Mouse (Mus musculus): ENCODE results near the gene Gm20532.
"Not testable (repeated sequence)": the region's sequence is repeated elsewhere in the genome, so short reads cannot be mapped to it uniquely, and the experiment has no call there.

Gm20532 gene

DNA sequence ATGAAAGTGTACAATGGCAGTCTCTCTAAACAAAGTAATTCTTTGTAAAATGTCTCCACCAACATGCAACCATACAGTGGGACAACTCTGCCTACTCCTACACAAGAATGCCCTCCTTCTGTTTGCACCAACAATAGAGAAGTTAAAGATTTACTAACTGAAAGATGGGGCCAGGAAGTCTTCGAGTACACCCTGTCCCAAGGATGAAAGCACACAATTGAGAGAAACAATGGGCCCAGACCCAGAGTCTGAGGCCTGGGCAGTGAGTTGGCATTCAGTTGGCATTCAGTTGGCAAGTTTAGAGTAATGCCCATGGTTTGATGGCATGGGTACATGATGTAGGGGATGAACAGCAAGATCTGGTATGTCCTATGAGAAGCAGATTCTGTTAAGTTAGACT is 68.2 kb downstream of the Gm20532 start:
- no peak for DNase-seq (ENCODE audit: low spot score)

DNA sequence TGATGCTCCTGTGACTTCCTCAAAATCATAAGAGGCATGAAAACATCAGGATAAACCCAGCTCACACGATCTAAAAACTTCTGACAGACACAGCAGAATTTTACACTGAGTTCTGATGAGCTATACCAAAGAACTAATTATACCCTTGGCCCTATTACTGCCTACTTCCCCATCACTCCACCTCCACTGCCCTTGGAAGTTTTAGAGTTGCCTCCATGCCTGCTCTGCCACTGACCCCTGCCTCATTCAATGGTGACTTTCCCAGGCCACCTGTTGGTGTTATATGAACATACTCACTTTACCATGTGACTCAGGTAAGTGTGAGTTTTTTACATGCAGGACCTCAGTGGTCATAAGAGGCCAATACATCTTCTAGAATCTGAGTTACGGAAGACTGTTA is 71.0 kb downstream of the Gm20532 start:
- DNase-seq (ENCODE audit: low spot score), result no peak

DNA sequence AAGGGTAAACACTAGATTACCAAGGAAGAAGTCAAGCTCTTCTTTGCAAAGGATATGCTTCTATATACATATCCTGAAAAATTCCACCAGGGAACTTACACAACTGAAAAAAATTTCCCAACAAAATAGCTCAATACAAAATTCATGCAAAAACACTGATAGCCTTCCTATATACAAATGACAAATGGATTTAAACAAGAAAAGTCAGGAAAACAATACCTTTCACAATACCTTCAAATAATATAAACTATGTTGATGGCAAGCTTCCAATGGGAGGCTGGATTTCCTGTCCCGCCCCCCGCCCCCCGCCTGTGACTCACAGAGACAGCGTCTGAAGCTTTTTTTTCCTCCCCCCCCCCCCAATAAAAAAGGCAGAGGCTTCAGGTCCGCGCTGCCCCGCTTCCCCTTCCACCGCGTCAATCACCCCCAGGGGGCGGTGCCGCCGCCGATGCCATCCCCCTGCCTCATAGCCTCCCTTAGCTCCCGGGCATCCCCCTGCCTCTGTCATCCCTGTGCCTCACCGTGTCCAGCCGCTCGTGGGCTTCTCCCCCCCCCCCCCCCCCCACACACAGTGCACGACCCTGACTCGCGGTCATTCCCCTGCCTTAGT is 74.8 kb downstream of the Gm20532 start:
- DNase-seq (ENCODE audit: low spot score), result no peak

DNA sequence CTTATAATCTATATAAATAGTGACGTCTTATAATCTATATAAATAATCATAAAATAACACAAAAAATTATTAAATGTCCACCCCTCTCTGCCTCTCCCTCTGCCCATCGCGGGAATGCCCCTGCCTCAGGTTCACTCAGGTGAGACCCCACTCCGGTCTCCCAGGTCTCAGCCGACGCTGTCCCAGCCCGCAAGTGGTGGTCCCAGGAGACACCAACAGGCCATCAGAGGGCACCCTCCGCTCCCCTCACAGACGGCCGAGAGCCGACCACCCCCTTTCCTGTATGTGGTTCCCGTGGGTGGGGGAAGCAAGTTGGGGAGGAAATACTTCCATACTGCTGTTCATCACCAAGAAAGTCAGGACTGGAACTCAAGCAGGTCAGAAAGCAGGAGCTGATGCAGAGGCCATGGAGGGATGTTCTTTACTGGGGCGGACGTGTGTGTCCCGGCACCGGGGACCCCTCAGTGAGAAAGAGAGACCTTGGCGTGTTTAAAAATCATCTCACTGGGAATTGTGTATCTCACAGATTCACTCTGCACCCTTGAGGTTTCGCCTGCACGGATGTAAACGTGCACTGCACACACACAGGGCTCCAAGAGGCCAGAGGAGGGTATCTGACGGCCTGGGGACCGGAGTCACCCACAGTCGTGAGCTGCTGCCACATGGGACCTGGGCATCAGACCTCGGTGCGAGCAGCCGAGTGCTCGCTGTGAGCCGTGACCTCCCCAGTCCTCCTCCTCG is 75.5 kb downstream of the Gm20532 start:
- no peak for DNase-seq (ENCODE audit: low spot score)

DNA sequence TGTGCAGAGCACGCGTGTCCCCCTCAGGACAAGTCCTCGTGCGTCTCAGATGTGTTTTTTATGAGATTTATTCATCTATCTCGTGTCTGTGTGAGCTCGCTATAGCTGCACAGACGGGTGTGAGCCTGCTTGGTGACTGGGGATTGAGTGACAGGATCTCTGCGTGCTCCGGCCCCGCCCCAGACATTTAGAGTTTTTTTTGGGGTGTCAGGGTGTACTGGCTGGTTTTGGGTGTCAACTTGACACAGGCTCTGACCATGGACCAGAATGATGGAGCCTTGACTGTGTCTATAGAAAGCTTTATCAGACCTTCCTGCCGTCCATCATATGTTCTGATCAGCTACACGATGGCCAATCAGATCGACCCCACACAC is 76.1 kb downstream of the Gm20532 start:
- no peak for DNase-seq (ENCODE audit: low spot score)

DNA sequence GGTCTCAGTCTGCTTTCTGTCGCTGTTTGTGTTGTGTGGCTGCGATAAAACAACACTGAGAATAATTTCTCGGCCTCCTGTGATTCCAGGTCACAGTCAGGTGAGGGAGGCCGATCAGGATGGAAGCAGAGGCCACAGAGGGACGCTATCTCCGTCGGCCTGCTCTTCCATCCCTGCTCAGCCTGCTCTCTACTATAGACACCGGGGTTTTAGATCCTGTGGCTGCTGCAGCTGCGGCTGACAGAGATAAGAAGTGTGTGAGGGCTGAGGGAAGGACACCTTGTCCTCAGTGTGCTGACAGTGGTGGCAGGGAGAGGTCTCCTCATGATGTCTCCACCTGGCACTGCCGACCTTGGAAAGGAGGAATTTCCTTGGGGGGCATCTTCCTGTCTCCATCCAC is 76.7 kb downstream of the Gm20532 start:
- DNase-seq (ENCODE audit: low spot score), result no peak

DNA sequence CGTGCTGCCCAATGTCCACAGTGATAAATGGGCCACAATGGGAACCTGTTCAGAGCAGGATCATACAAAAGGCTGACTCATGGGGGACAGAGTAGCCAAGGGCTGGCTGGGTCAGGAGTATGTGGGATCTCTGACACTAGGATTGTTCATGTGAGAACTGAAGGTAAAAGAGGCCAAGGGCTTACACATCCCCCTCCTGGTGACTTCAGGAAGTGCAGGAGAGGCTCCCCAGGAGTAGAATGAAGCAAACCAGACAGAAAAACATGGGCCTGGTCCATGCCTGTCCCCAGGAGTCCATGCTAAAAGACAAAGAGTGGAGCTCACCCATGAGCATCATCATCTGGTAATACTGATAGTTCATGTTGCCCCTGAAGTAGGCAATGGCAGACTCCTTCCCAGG is 77.1 kb downstream of the Gm20532 start:
- DNase-seq (ENCODE audit: low spot score), result not testable (repeated sequence)

DNA sequence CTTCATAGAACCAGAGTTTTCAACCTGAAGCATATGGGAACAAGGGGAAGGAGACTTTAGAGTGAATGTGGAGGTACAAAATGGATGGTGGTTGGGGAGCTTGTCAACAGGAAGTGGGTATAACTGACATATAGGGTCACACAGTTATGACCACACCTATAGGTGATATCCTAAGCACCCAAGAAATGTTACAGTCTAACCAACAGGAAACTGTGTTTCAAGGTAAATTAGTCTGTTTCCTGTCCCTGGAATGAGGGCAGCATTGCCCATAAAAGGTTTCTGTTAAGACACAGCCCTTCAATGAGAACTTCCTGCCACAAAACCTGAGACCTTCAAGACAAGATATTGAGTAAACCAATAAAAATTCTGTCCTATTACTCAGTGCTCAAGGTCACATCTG is 82.3 kb downstream of the Gm20532 start:
- no peak for DNase-seq (ENCODE audit: low spot score)

DNA sequence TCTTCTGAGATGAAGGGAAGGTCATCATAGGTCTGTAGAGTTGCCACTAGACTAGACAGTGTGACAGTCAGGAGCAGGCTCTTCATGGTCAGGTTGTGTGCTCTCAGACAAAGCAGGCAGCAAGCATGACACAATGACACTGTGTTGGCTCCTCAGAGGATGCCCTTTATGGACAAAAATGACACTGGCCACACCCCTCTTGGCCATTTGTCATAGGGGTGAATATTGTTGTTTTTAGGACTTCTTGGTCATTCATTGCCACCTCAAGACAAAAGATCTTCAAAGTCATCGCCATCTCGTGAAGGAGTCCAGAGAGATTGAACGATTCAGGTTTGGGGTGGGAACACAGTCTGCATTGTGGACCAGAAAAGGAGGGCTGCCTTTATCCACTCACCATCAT is 84.7 kb downstream of the Gm20532 start, which contains the start of gene Lcn4:
Gene Lcn4, minus strand, starts transcription at position 101 of the 400 bp plus-strand sequence.
- DNase-seq (ENCODE audit: low spot score), result no peak

Measured in yolk sac, embryonic 10.5 days (tissue).